ENCODE assay signal across 17 mouse cellular contexts in genomic region chr11:19135375-19136050, GRCm38 (mm10).
"Had no signal": no experiment of that assay in that cellular context is flagged by ENCODE, and none has a peak within 500 bp of the region (broad histone marks: within the 10 kb centered on the region; RNA-seq: fewer than 3 reads in every experiment).

No protein-coding gene starts in this region.

- H3K27me3 ChIP-seq: lung, embryonic 15.5 days; megakaryocyte, embryonic 14.5 days; midbrain, embryonic 13.5 days; midbrain, embryonic 15.5 days; neural tube, embryonic 12.5 days; stomach, embryonic 15.5 days had no signal

- H3K4me1 ChIP-seq: megakaryocyte, embryonic 14.5 days; midbrain, embryonic 15.5 days; neural tube, embryonic 12.5 days; stomach, embryonic 15.5 days had no signal

- H3K27ac ChIP-seq: lung, embryonic 15.5 days; macrophage; midbrain, embryonic 13.5 days; midbrain, embryonic 15.5 days; neural tube, embryonic 12.5 days; stomach, embryonic 15.5 days; stomach, postnatal 0 days had no signal

- DNase-seq: liver, postnatal 0 days; lung, adult 2 months; lung, postnatal 14 days; lung, postnatal 36 days; right cerebral cortex, postnatal 14 days; thymus, adult 2 months; thymus, postnatal 36 days had no signal

- H3K9ac ChIP-seq: liver, postnatal 0 days; lung, embryonic 15.5 days; midbrain, embryonic 13.5 days; midbrain, embryonic 15.5 days; neural tube, embryonic 12.5 days; stomach, embryonic 15.5 days had no signal

- H3K4me3 ChIP-seq: lung, embryonic 15.5 days; megakaryocyte, embryonic 14.5 days; midbrain, embryonic 13.5 days; midbrain, embryonic 15.5 days; neural tube, embryonic 12.5 days; stomach, embryonic 15.5 days had no signal

- H3K36me3 ChIP-seq: lung, embryonic 15.5 days; midbrain, embryonic 13.5 days; midbrain, embryonic 15.5 days; neural tube, embryonic 12.5 days; stomach, embryonic 15.5 days had no signal

- H3K4me2 ChIP-seq: lung, embryonic 15.5 days; midbrain, embryonic 11.5 days; midbrain, embryonic 13.5 days; midbrain, embryonic 15.5 days; neural tube, embryonic 12.5 days; stomach, embryonic 15.5 days had no signal

- ATAC-seq: liver, postnatal 0 days; lung, postnatal 0 days; midbrain, embryonic 13.5 days; midbrain, embryonic 15.5 days had no signal

- H3K9me3 ChIP-seq: lung, embryonic 15.5 days; megakaryocyte, embryonic 14.5 days; midbrain, embryonic 13.5 days; midbrain, embryonic 15.5 days; neural tube, embryonic 12.5 days; stomach, embryonic 15.5 days had no signal
